Mouse (Mus musculus): Measurements from ENCODE around the gene Lix1.

DNA sequence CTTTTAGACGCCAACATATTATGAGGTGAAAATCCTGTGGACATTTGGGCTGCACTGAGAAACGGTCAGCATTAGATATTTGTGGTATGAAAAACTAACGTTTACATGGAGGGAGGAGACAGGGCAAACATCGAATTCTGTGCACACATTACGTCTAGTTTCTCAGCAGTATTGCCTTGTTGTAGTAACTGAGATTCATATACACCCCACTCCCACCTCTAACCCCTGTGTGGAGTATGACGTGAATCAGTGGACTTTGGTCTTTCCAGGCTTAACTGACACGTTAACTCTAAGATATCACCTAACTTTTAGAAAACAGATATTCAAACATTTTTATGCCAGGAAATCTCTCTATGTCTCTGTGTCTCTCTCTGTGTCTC is 89.1 kb downstream of the Lix1 start:
- no peak for TF ChIP-seq CTCF (IDR thresholded peaks at IDR 0.05; ENCODE audit: low read depth)
- no peak for TF ChIP-seq EP300 (IDR thresholded peaks at IDR 0.05; ENCODE audit: low read depth)

All from liver, postnatal 0 days (tissue).